Mouse (Mus musculus): Measurements from ENCODE around the gene Dnajb1.

DNA sequence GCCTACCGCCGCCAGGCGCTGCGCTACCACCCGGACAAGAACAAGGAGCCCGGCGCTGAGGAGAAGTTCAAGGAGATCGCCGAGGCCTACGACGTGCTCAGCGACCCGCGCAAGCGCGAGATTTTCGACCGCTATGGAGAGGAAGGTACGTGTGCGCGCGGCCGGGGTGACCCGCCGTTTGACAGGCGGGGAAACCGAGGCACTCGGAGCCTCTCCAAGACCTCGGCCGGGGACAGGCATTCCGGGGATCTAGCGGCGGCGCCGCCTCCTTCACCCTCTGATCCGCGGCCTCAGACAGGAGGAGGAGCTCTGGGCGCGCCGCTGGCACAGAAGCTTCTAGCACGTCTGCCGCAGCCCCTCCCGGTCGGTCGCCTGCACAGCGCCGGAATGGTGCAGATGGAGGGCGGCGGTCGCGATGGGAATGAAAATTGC lies 421 bp downstream of the Dnajb1 start:
- no peak for TF ChIP-seq CTCF (IDR thresholded peaks at IDR 0.05; ENCODE audit: low read depth, low read length)
- no peak for TF ChIP-seq POLR2A (IDR thresholded peaks at IDR 0.05; ENCODE audit: extremely low read depth, insufficient read depth, low read length)

All from liver, adult 2 months (tissue).